Mouse (Mus musculus): ENCODE measurements around the gene Lrrc28. TPM values are rescaled to one million over a fixed set of nuclear protein-coding genes. Genes with fewer than 3 reads are reported as not detected.

The Lrrc28 gene
- total RNA-seq, 2 experiments from 2014 or later: 32.4 to 37.4 TPM

DNA sequence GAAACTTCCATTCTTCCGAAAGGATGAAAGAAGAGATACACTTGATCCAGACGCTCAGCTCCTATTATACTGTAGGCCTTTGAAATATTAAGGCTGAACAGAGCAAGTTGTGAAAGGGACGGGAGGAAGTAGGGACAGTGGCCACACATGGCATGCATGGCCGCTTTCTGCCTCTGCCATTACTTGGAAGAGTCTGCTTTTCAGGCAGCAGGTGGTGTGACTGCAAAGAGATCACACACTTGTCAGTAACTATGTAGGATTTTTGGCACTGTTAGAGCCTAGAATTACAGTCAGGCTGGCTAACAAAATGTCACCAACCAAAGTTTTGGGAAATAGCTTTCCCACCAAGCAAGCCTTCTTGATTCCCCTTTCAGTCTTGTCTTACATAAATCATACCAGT, 131.4 kb downstream of the Lrrc28 start:
- TF ChIP-seq CTCF (conservative IDR thresholded peaks at IDR 0.05): peak; percentile 22
- Histone ChIP-seq H3K27ac (peak overlapping the region; percentile 78; the same call in 1 of the 2 replicates), H3K4me3 (no peak overlapping the region)
- DNase-seq (ENCODE audit: low spot score in 2 of 2): no peak

DNA sequence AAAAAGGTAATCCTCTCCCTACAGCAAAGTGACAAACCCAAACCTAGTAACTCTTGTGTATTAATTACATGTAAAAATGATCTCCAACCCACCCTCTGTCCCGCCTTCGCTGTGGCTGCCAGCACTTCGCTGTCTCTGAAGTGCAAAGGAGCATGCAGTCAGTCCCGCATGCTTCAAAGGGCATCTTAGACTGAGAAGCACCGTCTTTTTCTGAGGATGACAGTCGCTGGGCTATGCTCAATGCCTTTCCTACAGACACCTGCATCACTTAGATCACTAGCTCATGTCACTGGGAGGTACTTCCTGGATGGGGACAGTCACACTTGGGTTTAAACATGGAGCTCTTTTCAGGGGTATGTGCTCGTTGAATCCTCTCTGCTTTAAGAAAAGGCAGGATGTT, 133.5 kb downstream of the Lrrc28 start:
- TF ChIP-seq CTCF (conservative IDR thresholded peaks at IDR 0.05): no peak
- no peak for DNase-seq (ENCODE audit: low spot score in 2 of 2)
- Histone ChIP-seq H3K4me3 (no peak overlapping the region), H3K27ac (no peak overlapping the region)

DNA sequence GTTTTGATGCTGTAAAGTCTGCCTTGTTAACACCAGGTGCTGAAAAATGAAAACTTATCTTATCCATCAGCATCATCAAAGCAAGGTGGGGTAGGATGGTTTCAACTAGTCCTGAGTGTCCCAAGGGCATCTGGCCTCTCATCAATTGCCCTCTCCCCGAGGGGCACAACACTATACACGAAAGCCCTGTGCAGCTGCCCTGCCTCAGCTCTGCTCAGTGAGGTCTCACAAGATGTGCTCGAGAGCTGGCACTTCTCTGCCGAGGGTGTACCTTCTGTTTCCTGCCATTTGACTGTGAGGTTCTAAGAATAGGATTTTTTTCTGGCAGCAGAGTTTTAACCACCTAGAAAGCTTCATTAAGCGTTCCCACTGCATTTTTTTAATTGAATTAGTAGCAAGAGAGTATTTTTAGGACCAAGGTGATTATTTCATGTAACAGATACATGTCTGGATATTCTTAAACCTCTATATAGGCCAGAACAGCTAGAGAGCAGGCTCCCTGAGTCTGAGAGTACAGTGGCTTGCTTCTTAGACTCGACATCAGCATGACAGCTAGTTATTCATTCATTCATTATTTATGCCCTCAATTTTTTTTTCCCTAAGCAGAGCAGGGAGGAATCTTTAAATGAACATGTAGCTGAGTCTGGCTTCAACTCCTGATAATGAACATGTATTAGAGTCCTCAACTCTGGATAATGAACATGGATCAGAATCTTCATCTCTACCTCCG, 141.6 kb downstream of the Lrrc28 start:
- no peak for TF ChIP-seq CTCF (conservative IDR thresholded peaks at IDR 0.05)
- no peak for DNase-seq (ENCODE audit: low spot score in 2 of 2)
- H3K27ac ChIP-seq: peak overlapping the region; percentile 3; the same call in 1 of the 2 replicates
- no peak overlapping the region for H3K4me3 ChIP-seq

DNA sequence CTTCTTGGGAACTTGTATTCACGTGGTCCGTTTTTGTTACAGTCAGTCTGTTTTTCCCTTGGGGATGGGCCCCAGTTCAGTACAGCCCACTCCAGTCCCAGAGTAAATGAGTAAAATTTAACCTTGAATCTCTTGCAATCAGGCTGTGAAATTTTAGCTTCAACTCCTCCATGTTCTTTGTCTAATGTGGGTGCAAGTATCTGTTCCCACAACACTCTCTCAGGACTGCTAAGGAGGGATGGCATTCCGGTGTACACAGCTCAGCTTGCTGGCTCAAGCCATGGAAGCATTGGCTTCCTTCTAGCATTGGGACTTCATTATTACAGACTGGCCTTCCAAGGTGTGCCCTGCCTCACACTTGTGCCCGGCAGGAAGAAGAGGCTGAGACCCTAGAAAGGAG, 142.4 kb downstream of the Lrrc28 start:
- no peak overlapping the region for H3K4me3 ChIP-seq
- no peak overlapping the region for H3K27ac ChIP-seq
- no peak for TF ChIP-seq CTCF (conservative IDR thresholded peaks at IDR 0.05)
- DNase-seq (ENCODE audit: low spot score in 2 of 2): no peak

DNA sequence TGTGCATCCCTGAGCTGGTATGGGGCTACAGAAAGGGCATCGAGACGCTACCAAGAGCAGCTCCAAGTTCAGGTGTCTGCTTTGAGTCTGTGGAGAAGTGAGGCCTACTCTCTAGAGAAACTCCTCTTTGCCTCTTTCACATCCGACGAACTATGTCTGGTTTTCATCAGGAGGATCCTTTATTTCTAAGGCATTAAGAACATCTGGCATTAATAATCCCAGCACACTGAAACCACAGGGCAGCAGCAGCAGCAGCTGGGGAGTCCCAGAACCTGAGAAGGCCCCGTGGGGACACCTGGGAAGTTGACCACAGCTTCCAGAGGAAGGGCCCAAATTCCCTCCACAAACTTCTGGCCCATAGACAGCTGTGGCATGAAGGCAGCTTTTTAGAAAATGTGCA, 144.2 kb downstream of the Lrrc28 start:
- Histone ChIP-seq H3K27ac (no peak overlapping the region), H3K4me3 (no peak overlapping the region)
- no peak for DNase-seq (ENCODE audit: low spot score in 2 of 2)
- TF ChIP-seq CTCF (conservative IDR thresholded peaks at IDR 0.05): no peak

DNA sequence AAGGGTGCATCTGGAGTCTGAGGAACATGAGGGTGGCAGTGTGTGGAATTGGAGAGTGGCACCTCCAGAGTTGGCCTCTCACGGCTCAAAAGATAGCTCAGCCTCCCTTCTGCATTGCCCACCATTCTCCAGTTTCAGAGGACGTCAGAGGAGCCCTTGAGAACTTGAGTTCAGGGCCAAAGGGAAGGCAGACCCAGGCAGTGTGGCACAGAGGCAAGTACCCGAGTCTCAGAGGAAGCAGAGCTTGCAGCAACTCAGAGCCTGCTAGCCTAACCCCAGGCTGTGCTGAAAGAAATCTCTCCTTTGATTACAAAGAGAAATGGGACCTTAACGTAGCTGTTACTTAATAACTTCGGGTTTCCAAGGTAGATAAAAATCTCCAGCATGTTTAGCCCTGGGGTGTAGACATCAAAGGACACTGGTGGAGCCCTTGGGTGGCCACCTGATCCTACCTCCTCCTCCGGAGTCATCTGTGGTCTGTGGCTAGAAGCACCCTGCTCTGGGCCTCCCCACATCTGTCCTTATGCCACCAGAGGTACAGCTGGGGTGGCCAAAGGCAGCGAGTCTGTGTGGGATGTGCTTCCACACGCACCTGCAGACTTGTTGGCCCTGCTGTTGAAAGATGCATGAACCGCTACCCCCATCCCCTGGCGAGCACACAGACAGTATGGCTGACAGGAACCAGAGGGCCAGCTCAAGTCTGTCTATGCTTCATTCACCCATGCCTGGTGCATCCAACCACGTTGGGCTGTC, 144.8 kb downstream of the Lrrc28 start:
- no peak for DNase-seq (ENCODE audit: low spot score in 2 of 2)
- TF ChIP-seq CTCF (conservative IDR thresholded peaks at IDR 0.05): no peak
- no peak overlapping the region for H3K27ac ChIP-seq

DNA sequence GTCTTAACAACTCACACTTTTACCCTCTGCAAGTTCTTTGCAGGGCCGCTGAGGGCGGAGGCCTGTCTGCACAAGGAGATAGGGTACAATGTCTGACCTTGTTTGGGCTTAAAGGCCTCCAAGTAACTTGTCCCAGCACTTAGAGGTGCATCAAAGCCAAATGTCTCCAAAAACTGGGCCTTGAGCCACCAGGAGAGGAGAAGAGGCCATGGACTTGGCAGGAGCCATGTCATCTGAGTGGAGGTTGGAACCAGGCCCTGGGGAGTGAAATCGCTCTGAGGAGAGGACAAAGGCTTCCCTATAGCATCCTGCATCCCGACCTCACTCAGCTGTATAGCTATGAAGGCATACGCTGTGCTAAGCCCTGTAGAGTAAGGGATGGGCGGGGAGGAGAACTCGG, 145.6 kb downstream of the Lrrc28 start:
- Histone ChIP-seq H3K27ac (no peak overlapping the region), H3K4me3 (no peak overlapping the region)
- DNase-seq (ENCODE audit: low spot score in 2 of 2): no peak
- no peak for TF ChIP-seq CTCF (conservative IDR thresholded peaks at IDR 0.05)

More for the DNA sequence above, 144.8 kb downstream of the Lrrc28 start:
- no peak overlapping the region for H3K4me3 ChIP-seq

DNA sequence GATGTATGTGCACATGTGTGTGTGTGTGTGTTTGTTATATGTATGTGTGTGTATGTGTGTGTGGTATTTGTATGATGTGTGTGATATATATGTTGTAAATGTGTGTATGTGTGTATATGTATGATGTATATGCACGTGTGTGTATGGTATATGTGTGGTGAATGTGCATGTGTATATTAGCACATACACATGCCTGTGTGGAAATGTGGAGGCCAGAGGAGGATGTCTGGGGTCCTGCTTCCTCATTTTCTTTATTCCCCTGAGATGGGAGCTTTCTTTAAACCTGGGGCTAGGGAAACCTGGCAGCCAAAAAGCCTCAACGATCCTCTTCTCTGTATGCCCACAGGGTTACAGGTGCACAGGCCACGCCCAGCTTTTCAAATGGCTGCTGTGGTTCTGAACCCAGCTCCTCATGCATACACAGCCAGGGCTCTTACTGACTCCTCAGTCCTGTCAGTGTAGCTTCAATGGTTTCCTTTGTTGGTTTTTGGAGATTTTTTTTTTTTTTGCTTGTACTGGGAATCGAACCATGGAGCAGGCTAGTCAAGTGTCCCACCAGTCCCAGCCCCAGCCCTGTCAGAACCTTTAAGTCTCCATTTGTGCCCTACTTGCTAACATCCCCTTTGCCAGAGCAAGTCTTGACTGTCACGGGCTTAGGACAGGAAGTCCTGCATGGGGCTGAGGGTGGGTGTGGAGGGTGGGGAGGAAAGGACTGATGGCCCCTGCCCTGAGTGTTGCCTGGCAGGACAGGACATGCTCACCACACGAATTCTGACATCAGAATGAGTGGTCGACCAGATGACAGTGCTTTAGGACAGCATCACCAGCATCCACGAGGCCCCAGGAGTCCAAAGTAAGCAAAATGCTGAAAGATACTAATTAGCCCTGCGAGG, 151.0 kb downstream of the Lrrc28 start:
- H3K27ac ChIP-seq: no peak overlapping the region
- no peak for DNase-seq (ENCODE audit: low spot score in 2 of 2)
- TF ChIP-seq CTCF (conservative IDR thresholded peaks at IDR 0.05): no peak
- H3K4me3 ChIP-seq: no peak overlapping the region

DNA sequence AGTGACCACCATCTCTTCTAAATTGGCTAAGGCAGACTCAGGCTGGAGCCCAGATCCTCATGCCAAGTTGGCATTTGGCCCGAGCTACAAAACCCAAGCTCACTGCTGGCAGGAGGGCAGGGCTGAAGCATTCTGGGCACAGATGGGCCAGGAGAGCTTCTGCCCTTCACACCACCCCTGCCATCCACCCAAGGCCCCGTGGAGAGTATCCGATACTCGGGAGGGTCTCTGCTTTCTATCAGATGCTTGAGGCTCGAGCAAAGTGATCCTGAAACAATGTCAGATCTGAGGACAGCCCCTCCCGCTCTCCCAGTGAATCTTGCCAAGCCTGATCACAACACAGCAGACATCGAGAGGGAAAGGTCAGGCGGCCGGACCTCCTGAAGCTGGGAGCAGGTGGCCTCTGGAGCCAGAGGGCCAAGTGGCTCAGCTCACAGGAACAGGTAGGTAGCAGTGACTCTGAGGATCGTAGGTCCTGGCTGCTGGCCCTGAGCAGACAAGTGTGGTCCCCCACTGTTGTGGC, 157.1 kb downstream of the Lrrc28 start:
- TF ChIP-seq CTCF (conservative IDR thresholded peaks at IDR 0.05): no peak
- no peak overlapping the region for H3K4me3 ChIP-seq
- H3K27ac ChIP-seq: no peak overlapping the region
- peak; percentile 36 to 47 for DNase-seq (ENCODE audit: low spot score in 2 of 2)

DNA sequence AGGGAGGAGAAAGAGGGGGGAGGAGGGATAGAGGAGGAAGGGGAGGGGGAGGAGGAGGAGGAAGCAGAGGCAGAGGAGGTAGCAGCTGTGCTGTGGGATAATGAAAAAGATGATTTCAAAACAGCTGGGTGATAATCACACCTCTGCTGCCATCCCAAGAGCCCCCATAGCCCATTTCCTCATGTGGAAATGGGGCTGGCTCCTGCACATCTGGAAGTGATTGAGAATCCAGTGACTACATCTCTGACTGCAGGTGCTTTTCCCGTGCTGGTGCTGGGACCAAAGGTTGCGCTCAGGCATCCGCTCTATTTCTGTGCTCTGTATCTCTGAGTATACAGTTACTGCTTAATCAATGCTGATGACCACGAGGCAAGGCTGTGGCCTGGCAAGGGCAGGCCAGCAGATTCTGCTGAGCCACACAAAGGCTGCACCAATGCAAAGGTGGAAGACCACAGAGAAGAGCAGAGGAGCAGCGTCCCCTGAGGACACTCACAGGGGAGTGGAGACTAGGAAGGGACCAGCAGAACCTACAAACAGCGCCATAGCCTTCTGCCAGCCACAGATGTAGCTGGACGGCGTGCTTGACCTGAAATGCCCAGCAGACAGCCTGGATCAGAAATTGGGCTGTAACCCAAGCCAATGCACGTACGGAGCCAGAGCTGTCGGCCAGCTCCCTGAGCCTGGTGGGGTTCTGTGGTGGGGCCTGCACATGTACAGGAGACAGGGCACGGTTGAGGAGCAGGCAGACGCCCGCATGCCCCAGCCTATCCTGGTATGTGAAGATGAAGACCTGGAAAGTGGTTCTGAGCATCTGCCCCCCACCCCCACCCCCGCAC, 157.9 kb downstream of the Lrrc28 start:
- TF ChIP-seq CTCF (conservative IDR thresholded peaks at IDR 0.05): no peak
- Histone ChIP-seq H3K4me3 (no peak overlapping the region), H3K27ac (no peak overlapping the region)
- no peak for DNase-seq (ENCODE audit: low spot score in 2 of 2)

DNA sequence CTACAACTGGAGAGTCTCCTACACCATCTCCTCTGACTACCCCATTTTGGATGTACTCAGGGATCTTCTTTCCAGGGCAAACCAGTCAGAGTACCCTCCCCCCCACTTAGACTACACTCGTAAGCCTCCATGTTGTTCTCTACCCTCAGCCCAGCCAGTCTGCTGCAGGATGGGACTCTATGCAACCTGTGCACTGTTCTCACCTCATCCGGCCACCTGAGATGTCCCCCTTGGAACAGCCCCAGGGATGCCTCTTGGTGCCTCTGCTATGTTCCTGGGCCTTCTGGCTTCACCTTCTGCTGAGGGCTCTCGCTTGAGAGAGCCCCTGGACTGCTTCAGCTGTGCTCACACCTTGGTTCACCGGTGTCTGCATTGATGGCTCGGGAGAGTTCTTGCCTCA, 158.7 kb downstream of the Lrrc28 start:
- Histone ChIP-seq H3K4me3 (no peak overlapping the region), H3K27ac (no peak overlapping the region)
- DNase-seq (ENCODE audit: low spot score in 2 of 2): no peak
- TF ChIP-seq CTCF (conservative IDR thresholded peaks at IDR 0.05): no peak

DNA sequence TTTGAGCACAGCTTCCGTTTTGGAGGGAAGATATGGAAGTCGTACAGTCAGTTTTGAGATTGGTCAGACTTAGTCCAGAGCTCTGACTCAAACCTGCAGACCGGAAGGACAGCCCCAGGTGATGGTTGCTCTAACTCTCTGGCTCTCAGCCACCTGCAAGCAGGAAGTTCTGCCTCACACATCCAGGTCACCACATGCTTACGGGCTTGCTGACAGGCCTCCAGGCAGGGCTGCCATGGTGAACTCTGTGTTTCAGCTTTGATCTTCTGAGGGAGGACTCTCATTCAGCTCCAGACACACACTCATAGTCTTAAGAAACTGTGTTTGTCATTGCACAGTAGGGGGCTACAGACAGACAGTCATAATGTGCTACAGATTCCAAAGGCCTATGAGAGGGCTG, 161.4 kb downstream of the Lrrc28 start:
- TF ChIP-seq CTCF (conservative IDR thresholded peaks at IDR 0.05): no peak
- H3K27ac ChIP-seq: no peak overlapping the region

More for the DNA sequence above, 161.4 kb downstream of the Lrrc28 start:
- no peak for DNase-seq (ENCODE audit: low spot score in 2 of 2)
- H3K4me3 ChIP-seq: no peak overlapping the region
